Mouse (Mus musculus) megakaryocyte, embryonic 14.5 days (primary cell): ENCODE data around the gene Ankfn1.

Experiments
- FLI1 ChIP-seq: IDR thresholded peaks from 2 replicates; pipeline ENCODE4 v1.6.1; 2012; ENCODE audit warnings: low read length, inconsistent platforms, mixed read lengths
- GATA1 ChIP-seq: IDR thresholded peaks from 3 replicates; pipeline ENCODE4 v1.6.1; 2012; ENCODE audit warnings: mixed read lengths, low read length, inconsistent platforms, borderline replicate concordance

GRCm38 (mm10) chr11:89823661-89824446 lies 46.4 kb upstream of the Ankfn1 start:
- no peak for TF ChIP-seq GATA1
- no peak for TF ChIP-seq FLI1
